Mouse (Mus musculus) ES-Bruce4 (cell line): ENCODE results near the gene Zfp872.

ENCODE experiments used
- CTCF ChIP-seq: IDR thresholded peaks from one replicate; pipeline ENCODE4 v1.8.1; 2011; ENCODE audit warnings: low read depth, low read length
- EP300 ChIP-seq: IDR thresholded peaks from 2 replicates; pipeline ENCODE4 v1.6.1; 2011; ENCODE audit warnings: low read depth, low read length; ENCODE audit not compliant: insufficient read depth

DNA sequence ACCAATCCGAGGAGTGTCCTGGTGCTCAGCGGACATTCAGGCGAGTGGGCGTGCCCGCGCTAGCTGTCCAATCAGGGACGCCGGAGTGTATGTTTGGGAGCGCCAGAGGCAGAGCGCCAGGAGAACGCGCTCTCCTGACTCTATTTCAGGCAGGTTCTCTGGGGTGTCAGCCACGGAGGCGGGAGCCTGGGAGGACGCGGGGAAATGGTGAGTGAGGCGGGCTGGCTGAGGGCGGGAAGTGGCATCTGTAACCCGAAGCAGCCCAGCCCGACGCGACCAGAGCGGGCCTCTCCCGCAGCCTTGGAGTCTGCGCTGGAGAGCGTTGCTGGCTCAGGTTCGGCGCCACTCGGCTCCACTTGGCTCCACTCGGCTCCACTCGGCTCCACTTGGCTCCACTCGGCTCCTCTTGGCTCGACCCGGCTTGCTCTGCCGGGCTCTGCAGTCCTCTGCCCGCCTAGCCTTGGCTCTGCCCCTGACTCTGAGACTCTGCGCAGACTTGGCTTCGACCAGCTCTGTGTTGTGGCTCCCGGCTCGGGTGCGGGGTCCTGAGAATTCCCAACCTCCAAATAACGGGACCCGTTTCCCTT is at the start of gene Zfp872:
- TF ChIP-seq CTCF (no peak), EP300 (no peak)
